ENCODE assay signal across 8 mouse cellular contexts in genomic region chr17:67584937-67585579, GRCm38 (mm10). TPM values are rescaled to one million over a fixed set of nuclear protein-coding genes. Genes with fewer than 3 reads are reported as not detected.
A peak's percentile ranks its signal among the peaks of the same experiment; 100 is the strongest.
DNase-seq lines count a peak whose midpoint lies in the region; ATAC-seq lines count a peak whose summit lies in the region.

No protein-coding gene starts in this region.

- no peak overlapping the region for H3K4me3 ChIP-seq in hindbrain, embryonic 14.5 days (replicated peaks; ENCODE audit: low read length)

- H3K4me1 ChIP-seq in hindbrain, embryonic 14.5 days (replicated peaks; ENCODE audit: control insufficient read depth, insufficient read depth, low read length): no peaks in the 10 kb centered on the region

- no peaks in the 10 kb centered on the region for H3K36me3 ChIP-seq in hindbrain, embryonic 14.5 days (replicated peaks; ENCODE audit: control insufficient read depth, insufficient read depth)

- no peaks in the 10 kb centered on the region for H3K27me3 ChIP-seq in hindbrain, embryonic 14.5 days (ENCODE audit: control insufficient read depth, insufficient read depth, low read length)

- no peak overlapping the region for H3K9ac ChIP-seq in hindbrain, embryonic 14.5 days

- peak; percentile 48 for DNase-seq in R1 (ENCODE audit: low read depth, low spot score)
- DNase-seq in cerebellum, adult 9-11 months: peak; percentile 32
- peak; percentile 39 to 84 for DNase-seq in frontal cortex, postnatal 14 days (ENCODE audit: low spot score in 2 of 2)
- DNase-seq in hindbrain, embryonic 14.5 days (ENCODE audit: low spot score): peak; percentile 96
- peak; percentile 86 to 93 for DNase-seq in layer of hippocampus, postnatal 10 days (ENCODE audit: low spot score in 2 of 2)
- DNase-seq in lung, postnatal 25 days (ENCODE audit: low spot score): peak; percentile 82
- DNase-seq in right cerebral cortex, adult 18-20 months: peak; percentile 83
- DNase-seq in yolk sac, embryonic 10.5 days (ENCODE audit: low spot score): peak; percentile 36

- H3K27ac ChIP-seq in hindbrain, embryonic 14.5 days: no peak overlapping the region

- ATAC-seq in hindbrain, embryonic 14.5 days (ENCODE audit: low FRiP score): peak; percentile 86

- no peaks in the 10 kb centered on the region for H3K9me3 ChIP-seq in hindbrain, embryonic 14.5 days (ENCODE audit: control insufficient read depth, low read length)

- 16% methylated on average over 6 of the region's 6 CpGs for WGBS in hindbrain, embryonic 14.5 days

- H3K4me2 ChIP-seq in hindbrain, embryonic 14.5 days (replicated peaks): no peak overlapping the region

RNA-seq across cellular contexts. Expression of gene Lrrc30, which starts 47.5 kb away (rescaled TPM):
- polyA plus RNA-seq in hindbrain, embryonic 14.5 days (2014; fragmentation: Nextera tagmentation; extraction: Ambion mirVana): not detected in 2 replicates
- total RNA-seq in layer of hippocampus, postnatal 10 days (2021): not detected

Comparison
In these comparisons a context has a peak if more than half of its experiments do, and no peak if none do; other contexts are left out.
1. DNase-seq: peak in every context shown above with its lines; median percentile 96 in hindbrain, embryonic 14.5 days; 90 in layer of hippocampus, postnatal 10 days; 83 in right cerebral cortex, adult 18-20 months; 82 in lung, postnatal 25 days; 62 in frontal cortex, postnatal 14 days; 48 in R1; 36 in yolk sac, embryonic 10.5 days; 32 in cerebellum, adult 9-11 months.